Mouse (Mus musculus): ENCODE results near the gene AI854703. TPM values are rescaled to one million over a fixed set of nuclear protein-coding genes. Genes with fewer than 3 reads are reported as not detected.

The AI854703 gene
- 10 to 100 TPM; 17.1 to 17.3 TPM for total RNA-seq (2021)

DNA sequence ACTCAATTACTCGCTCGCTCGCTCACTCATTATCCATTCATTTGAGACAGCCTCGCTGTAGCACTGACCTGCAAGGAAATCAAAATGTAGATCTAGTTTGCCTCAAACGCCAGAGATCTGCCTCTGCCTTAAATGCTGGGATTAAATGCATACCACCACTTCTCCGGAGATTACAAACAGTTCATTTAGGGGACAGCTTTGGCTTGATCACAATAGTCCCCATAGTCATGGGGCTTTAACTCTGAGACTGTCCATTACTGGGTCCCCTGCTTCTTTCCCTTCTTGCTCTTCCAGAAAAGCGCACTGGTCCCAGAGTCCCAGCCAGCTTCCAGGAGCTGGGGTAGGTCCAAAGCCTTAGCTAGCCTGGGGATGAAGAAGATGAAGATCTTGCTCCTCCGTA is at the start of gene AI854703:
TSS of gene AI854703 (plus strand) at position 301 of the 400 bp plus-strand sequence.
- intact Hi-C loops (cut with DNase I), result no loop called here
- DNase-seq (ENCODE audit: extremely low spot score in 1 of 2, low spot score in 2 of 2), result no peak

DNA sequence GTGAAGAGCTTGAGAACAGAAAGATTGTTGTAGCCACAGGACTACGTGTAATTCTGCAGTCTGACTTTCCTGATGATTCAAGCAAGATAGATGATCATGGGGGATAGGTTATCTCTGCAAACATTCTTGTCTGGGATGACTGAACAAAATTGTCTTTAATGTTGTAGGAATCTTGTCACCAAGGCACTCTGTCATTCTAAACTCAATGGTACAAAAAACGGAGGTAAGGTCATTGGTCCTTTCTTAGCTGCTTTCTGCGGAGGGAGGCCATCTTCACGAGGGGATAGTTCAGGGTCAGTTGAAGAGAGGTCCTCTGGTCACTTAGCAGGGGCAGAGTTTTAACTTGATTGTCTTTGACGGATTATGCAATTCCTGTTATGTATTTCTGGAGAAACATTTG is 47.8 kb upstream of the AI854703 start:
- no peak for DNase-seq (ENCODE audit: extremely low spot score in 1 of 2, low spot score in 2 of 2)
- intact Hi-C loops (cut with DNase I), result no loop called here

DNA sequence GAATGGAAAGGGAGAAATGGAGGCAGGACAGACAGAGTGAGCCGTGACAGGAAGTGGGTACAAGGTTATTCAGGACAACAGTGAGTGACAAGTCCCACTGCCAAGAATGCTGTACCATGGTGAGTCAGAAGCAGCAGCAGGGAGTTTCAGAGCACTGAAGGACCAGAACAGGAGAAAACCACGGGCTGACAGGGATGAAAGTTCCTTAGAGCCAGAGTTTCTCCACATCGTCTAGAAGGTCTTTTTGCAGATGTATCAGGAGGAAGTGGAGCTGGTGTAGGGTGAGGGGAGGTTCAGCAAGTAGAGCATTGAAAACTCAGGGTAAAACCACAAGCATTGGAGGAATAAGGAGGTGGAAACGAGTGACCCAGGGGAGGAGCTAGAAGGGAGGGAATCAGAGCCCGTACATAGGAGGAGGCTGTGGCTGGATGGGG is 47.3 kb upstream of the AI854703 start:
- intact Hi-C loops (cut with DNase I), result no loop called here
- DNase-seq (ENCODE audit: extremely low spot score in 1 of 2, low spot score in 2 of 2), result no peak

DNA sequence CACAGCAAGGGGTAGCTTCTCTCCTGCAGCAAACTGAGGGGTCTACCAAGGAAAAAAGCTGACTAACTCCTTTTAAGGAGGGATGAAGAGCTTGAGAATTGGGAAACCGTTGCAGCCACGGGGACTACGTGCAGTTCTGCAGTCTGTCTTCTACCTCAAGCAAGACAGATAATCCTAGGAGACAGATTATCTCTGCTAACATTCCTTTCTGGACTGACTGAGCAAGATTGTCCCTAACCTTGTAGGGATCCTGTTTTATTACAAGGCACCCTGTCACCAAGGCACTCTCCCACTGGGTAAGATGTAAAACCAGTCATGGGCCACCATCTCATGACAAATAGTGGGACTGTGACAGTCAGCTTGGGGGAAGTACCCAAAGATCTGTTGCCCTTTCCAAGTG is 45.3 kb upstream of the AI854703 start:
- intact Hi-C loops (cut with DNase I), result no loop called here
- no peak for DNase-seq (ENCODE audit: extremely low spot score in 1 of 2, low spot score in 2 of 2)

DNA sequence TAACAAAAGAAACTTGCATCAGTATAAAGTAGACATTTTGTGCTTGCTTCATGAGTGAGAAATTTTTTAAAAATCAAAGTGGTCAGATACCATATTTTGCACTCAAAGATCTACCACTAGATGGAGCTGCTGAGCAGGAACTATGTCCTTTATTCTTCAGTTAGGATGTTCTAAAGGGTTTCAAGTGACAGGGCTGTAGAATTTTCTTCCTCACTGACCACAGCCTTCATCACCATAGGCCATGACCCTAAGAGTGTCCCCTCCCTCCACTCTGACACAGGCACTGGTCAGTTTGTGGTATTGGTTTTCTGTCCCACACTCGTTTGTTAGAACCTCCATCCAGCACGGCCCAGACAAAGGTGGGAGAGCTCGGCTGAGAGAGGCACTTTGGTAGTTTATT is 44.5 kb upstream of the AI854703 start:
- peak in 1 of 2 experiments; percentile 48 for DNase-seq (ENCODE audit: extremely low spot score in 1 of 2, low spot score in 2 of 2)

DNA sequence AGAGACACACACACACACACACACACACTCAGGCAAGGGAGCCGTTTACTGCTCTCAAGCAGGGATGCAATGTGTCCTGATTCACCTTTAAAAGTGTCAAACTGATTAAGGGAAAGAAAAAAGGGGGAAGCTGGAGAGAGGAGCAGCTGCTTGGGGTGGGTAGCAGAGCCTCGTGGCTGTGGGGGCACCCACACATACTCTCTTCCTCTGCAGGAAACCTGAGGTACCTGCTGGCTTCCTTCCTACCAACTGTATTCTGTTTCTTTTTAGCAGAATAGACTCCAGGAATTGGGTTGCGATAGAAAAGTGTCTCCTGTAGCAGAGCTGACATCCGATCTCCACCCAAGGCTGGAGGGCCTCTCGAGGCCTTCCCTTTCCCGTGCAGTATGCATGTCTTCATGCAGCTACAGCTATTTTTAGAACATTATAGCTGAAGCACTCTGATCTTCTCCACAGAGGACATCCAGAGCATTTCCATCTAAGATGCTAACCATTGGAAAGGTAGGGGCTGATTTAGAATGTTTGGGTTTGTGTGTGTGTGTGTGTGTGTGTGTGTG is 37.3 kb upstream of the AI854703 start, which contains the start of gene Gm45021:
TSS of gene Gm45021 (plus strand) at position 417 of the 557 bp plus-strand sequence.
- DNase-seq (ENCODE audit: extremely low spot score in 1 of 2, low spot score in 2 of 2), result no peak
- intact Hi-C loops (cut with DNase I), result no loop called here

More for the DNA sequence above, 44.5 kb upstream of the AI854703 start:
- intact Hi-C loops (cut with DNase I), result no loop called here

DNA sequence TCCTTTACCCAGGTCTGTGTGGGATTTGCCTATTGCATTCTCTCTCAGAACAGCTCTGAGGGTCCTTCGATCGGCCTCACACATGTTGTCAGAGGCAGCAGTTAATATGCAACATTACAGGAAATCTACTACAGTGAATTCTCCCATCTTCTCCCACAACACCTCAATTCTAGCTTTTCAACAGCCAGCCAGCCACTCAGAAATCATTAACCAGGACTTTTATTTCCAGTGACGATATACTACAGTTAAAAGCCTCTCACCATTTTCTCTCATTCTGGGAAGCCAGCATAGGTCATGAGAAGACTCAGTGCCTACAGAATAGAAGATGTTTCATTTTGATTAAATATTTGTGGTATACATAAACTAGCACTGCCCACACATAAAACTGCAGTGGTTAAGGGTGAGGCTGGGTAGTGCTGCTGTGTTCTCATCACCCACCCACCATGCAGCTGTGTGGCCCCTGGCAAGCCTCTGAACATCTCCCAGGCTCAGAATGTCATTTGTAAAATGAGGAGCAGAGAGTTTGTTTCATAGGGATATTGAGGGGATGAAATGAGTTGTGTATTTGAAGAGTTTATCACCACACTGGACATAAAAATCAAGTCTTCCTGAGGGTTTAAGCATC is 35.2 kb upstream of the AI854703 start:
- intact Hi-C loops (cut with DNase I), result loop anchor here (5.0 kb wide), 1 partner anchor 41 kb away; no protein-coding TSS in a partner anchor
- DNase-seq (ENCODE audit: extremely low spot score in 1 of 2, low spot score in 2 of 2), result no peak

DNA sequence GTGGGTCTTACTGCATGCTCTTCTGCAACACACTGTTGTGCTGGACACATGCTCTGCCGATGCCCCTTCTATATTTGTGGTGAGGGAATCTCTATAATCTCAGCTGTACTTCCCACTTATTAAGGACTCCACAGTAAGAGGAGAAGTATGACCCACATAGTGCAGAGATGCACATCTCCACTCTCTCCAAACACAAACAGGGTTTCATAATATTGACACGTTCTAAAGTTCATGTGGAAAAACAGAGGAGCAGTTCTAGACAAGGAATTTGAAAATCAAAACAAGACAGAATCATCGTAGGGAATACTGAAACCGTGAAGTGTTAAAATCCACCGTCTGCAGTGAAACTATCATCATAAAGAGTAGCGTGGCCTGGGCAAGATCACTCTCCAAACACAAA is 34.7 kb upstream of the AI854703 start:
- intact Hi-C loops (cut with DNase I), result loop anchor here (5.0 kb wide), 1 partner anchor 40 kb away; no protein-coding TSS in a partner anchor
- DNase-seq (ENCODE audit: extremely low spot score in 1 of 2, low spot score in 2 of 2), result no peak

DNA sequence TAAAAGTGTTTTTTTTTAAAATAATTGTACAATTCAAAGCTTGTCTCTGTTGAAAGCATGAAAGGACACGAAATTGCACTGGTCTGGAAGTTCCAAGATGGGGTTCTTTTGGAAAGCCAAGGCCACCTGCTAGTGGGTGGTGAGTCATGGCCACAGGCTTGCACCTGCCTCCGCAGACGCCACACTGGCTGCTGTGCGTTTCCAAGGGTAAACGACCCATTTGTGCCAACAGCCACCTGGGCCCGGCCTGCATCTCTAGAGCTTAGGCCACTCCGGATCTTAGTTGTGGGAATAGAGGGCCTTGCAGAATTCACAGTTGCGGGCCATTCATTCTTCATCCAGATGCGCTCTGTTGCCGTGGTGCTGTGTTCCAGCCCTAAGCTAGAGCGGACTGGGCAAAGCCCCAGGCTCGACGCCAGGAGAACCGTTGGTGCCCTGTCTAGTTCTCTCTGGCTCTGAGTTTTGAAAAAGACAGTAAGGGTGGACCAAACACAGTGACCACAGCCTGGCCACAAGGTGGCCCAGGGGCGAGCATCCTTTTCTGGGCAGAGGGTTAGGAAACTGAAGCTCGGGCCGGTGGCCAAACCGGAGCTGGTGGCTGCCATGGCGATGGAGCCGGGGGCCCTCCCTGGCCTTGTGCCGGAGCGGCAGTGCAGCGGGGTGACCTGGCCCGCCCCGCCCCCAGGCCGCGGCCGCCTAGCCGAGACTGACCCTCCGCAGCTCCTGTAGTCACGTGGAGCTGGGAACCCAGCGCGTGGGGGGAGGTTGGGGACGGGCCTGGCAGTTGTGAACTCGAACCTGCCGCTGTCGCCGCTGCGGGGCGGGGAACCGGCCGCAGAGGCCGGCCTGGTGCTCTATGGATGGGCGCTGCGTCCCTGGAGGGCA is 33.2 kb upstream of the AI854703 start, which contains the start of the genes Repin1 and Gm44965:
TSS of gene Repin1 (plus strand) at position 726 of the 885 bp plus-strand sequence.
TSS of gene Gm44965 (plus strand) at position 784 of the 885 bp plus-strand sequence.
- intact Hi-C loops (cut with DNase I), result loop anchor here (5.0 kb wide), 1 partner anchor 39 kb away; no protein-coding TSS in a partner anchor
- DNase-seq (ENCODE audit: extremely low spot score in 1 of 2, low spot score in 2 of 2), result peak; percentile 87 to 98

DNA sequence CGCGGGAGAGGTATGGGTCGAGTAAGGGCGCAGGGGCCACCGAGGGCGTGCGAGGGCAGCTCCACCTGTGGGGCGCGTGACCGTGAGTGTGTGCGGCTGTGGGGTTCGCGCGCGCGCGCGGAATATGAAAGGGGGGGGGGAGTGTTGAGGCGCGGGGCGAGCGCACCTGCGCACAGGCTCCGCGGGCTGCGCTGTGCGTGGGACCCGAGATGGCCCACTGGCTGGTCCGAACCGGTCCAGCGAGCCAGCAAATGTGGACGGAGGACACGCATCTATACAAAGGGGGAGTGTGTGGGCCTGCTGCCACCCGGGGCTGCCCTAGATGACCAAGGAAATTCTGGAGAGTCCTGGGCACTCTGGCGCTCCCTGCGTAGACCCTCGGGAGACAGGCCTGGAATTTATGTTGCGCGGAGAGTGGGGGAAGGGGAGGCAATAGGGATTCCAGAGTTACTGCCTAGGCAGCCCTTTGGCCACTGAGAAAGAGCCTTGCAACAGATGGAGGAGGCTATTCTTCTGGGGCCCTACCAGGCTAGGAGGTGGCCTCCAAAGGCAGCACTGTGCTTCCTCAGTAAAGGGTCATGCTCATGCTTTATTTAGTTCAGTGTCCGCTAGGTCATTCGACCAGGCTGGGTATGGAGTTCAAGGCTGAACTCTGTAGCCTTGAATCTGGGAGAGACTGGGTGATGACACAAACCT is 32.4 kb upstream of the AI854703 start:
- peak; percentile 42 to 68 for DNase-seq (ENCODE audit: extremely low spot score in 1 of 2, low spot score in 2 of 2)
- intact Hi-C loops (cut with DNase I), result loop anchor here (5.0 kb wide), 1 partner anchor 38 kb away; no protein-coding TSS in a partner anchor

DNA sequence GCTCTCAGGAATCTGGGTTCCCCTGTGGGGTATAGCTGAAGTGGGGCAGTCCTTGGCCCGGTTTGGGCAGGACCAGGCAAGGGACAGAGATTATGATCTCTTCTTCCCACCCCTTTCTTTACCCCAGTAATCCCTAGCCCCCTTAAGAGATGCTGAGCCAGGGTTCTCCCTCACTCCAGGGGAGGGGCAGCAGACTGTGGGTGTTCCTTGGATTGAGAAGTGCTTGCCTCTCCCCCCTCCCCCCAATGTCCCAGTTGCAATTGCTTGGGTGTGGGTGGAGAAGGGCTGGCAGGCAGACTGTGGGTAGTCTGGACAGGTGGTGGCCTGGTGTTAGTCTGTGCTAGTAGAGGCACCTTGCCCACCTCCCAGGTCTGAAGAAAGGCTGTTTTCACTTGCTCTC is 31.3 kb upstream of the AI854703 start:
- peak in 1 of 2 experiments; percentile 45 for DNase-seq (ENCODE audit: extremely low spot score in 1 of 2, low spot score in 2 of 2)
- intact Hi-C loops (cut with DNase I), result no loop called here

DNA sequence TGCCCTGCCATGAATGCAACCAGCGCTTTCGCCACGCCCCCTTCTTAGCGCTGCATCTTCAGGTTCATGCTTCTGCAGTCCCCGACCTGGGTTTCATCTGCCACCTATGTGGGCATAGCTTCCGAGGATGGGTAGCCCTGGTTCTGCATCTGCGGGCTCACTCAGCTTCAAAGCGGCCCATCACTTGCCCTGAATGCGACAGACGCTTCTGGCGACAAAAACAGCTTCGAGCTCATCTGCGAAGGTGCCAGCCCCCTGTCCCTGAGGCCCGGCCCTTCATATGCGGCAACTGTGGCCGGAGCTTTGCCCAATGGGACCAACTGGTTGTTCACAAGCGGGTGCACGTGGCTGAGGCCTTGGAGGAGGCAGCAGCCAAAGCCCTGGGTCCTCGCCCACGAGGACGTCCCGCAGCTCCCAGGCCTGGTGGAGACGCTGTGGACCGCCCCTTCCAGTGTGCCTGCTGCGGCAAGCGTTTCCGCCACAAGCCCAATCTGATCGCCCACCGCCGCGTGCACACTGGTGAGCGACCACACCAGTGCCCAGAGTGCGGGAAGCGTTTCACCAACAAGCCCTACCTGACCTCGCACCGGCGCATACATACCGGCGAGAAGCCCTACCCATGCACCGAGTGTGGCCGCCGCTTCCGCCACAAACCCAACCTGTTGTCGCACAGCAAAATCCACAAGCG is 29.9 kb upstream of the AI854703 start:
- DNase-seq (ENCODE audit: extremely low spot score in 1 of 2, low spot score in 2 of 2), result peak in 1 of 2 experiments; percentile 35
- intact Hi-C loops (cut with DNase I), result no loop called here

DNA sequence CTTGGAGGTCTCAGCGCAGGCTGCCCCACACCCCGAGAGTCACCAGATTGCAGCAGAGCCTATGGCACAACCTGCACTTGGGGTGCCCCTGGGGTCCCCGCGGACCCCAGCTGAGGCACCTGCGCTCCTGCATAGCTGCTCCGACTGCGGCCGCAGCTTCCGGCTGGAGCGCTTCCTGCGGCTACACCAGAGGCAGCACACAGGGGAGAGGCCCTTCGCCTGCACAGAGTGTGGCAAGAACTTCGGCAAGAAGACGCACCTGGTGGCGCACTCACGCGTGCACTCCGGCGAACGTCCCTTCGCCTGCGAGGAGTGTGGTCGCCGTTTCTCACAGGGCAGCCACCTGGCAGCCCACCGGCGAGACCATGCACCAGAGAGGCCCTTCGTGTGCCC is 29.3 kb upstream of the AI854703 start:
- no peak for DNase-seq (ENCODE audit: extremely low spot score in 1 of 2, low spot score in 2 of 2)
- intact Hi-C loops (cut with DNase I), result no loop called here

DNA sequence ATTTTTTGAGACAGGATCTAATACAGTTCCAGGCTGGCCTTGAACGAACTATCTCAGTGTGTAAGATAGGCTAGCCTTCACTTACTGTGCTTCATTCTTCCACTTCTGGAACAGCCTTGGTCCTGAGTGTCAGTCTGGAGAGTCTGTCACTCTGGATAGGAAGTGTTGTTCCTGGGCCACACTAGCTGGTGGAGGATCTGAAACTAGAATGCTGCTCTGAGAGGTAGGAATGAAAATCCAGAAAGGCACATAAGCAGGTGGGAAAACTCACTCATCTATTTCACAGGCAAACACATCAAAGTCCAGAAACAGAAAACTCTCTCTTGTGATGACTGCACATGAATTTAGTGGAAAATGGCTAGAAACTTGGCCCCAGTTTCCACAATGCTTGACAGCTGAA is 26.0 kb upstream of the AI854703 start:
- no peak for DNase-seq (ENCODE audit: extremely low spot score in 1 of 2, low spot score in 2 of 2)
- intact Hi-C loops (cut with DNase I), result no loop called here

DNA sequence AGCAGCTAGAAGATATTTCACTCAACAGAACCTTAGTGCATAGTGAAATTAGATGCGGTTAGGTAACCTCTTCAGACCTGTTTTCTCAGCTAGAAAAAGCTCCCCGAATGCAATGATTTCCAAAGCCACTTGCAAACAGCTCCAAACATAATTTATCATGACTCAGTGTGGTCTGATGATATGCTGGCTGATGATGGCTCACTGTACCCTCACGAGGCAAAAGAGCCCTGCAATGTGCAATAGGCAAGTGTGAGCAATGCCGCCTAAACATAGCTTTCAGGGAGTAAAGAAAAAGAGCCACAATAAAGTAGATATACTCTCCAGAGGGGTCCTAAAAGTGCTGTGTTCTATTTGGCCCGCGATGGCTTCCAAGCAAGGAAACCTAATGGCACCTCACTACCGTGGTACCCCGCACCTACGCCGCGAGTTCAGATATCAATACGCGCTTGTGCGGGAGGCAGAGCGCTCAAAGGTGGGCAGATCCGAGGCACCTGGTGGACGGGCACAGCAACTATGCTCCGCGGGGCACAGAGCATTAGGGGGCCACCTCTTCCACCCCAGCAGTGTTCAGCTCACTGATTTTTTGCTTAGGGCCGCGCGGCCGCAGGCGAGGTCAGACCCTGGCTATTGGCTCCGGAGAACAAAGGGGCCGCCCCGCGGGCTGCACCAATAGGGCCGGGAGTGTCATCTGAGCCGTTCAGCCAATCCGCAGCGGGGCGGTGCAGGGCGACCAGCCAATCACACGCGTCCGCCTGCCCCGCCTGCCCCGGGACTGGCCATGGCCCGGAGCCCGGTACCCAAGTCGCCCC is 25.1 kb upstream of the AI854703 start, which contains the start of gene Zfp775:
TSS of gene Zfp775 (plus strand) at position 793 of the 809 bp plus-strand sequence.
- intact Hi-C loops (cut with DNase I), result no loop called here

DNA sequence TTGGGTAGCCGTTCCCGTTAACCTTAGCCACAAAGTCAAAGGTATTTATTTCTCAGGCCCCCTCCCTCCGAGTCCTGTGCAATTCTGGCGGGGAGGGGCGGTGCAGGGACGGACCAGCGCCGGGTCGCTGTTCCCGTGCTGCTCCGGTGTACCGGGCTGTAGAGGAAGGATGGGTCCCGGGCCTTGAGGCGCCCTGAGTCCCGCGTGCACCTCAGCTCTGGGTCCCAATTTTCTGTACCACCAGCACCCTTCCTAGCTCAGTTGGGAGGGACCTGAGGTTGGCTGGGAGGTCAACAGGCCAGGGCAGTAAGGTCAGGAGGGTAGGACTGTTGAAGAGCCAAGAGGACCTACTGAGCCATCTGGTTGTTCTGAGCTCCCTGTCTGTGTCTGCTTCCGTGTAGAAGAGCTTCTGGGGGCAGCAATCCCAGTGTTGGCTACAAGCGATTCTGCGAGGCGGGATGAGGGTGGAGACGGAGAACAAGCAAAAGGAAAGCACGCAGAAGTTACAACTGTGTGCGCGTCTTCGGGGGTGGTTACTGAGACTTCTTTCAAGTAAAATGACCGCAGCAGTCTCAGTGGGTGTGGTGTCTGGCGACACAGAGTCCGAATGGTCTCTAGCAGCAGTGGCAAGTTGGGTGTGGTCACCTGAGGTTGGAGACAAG is 24.4 kb upstream of the AI854703 start:
- intact Hi-C loops (cut with DNase I), result no loop called here
- peak; percentile 27 to 62 for DNase-seq (ENCODE audit: extremely low spot score in 1 of 2, low spot score in 2 of 2)

More for the DNA sequence above, 25.1 kb upstream of the AI854703 start, which contains the start of gene Zfp775:
- DNase-seq (ENCODE audit: extremely low spot score in 1 of 2, low spot score in 2 of 2), result peak; percentile 94 to 98

DNA sequence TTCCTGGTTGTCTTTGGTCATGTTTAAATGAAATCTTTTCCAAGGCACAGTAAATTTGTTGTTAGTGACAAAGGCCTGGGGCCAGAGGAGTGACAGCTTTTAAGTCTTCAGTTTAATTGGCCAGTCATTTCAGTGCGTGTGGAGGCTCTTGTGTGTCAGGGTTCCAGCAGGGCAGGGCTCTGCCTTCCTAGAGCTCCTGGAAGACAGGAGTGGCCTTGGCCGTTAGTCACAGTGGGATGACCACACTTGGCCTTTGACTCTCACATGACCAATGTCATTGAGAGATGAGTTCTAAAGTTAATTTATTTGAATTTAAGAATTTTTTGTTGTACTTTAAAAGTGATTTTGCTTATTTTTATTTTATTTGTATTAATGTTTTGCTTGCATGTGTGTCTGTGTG is 18.4 kb upstream of the AI854703 start:
- no peak for DNase-seq (ENCODE audit: extremely low spot score in 1 of 2, low spot score in 2 of 2)
- intact Hi-C loops (cut with DNase I), result no loop called here

Data from left cerebral cortex, postnatal 10 days (tissue).